Mouse (Mus musculus) cerebellum, adult 9-11 months (tissue): Measurements from ENCODE around the gene Cwh43.

Experiments
- DNase-seq: peaks from one replicate; pipeline ENCODE4 v3.0.0; 2022

Gene Cwh43

GRCm38 (mm10) chr5:73401341-73401740 is 4.5 kb upstream of the Cwh43 start:
- DNase-seq = no peak

GRCm38 (mm10) chr5:73402911-73403310 is 3.0 kb upstream of the Cwh43 start:
- DNase-seq = no peak

GRCm38 (mm10) chr5:73403311-73404068 is 2.4 kb upstream of the Cwh43 start:
- no peak for DNase-seq

GRCm38 (mm10) chr5:73404790-73405189 is 1.1 kb upstream of the Cwh43 start:
- DNase-seq = no peak

- DNase-seq = no peak
Observed at GRCm38 (mm10) chr5:73406861-73407260, 986 bp downstream of the Cwh43 start.

GRCm38 (mm10) chr5:73409970-73410369 is 4.1 kb downstream of the Cwh43 start:
- no peak for DNase-seq

- no peak for DNase-seq
Observed at GRCm38 (mm10) chr5:73411771-73412170, 5.9 kb downstream of the Cwh43 start.

GRCm38 (mm10) chr5:73414172-73414571 is 8.3 kb downstream of the Cwh43 start:
- no peak for DNase-seq

- DNase-seq = no peak
Observed at GRCm38 (mm10) chr5:73419045-73419695, 13.3 kb downstream of the Cwh43 start.

GRCm38 (mm10) chr5:73426824-73427223 is 20.9 kb downstream of the Cwh43 start:
- DNase-seq = no peak

- peak; percentile 61 for DNase-seq
Observed at GRCm38 (mm10) chr5:73431581-73431980, 25.7 kb downstream of the Cwh43 start.

- DNase-seq = no peak
Observed at GRCm38 (mm10) chr5:73432805-73433204, 26.9 kb downstream of the Cwh43 start.

- no peak for DNase-seq
Observed at GRCm38 (mm10) chr5:73434764-73435163, 28.9 kb downstream of the Cwh43 start.

GRCm38 (mm10) chr5:73442176-73442575 is 36.3 kb downstream of the Cwh43 start:
- DNase-seq = no peak

GRCm38 (mm10) chr5:73450276-73450675 is 44.4 kb downstream of the Cwh43 start:
- DNase-seq = no peak

GRCm38 (mm10) chr5:73454502-73455306 is 48.8 kb downstream of the Cwh43 start:
- no peak for DNase-seq

GRCm38 (mm10) chr5:73455307-73455687 is 49.4 kb downstream of the Cwh43 start:
- DNase-seq = no peak

- DNase-seq = no peak
Observed at GRCm38 (mm10) chr5:73468462-73469433, 62.9 kb downstream of the Cwh43 start.

- DNase-seq = no peak
Observed at GRCm38 (mm10) chr5:73474412-73475405, 68.8 kb downstream of the Cwh43 start.

- no peak for DNase-seq
Observed at GRCm38 (mm10) chr5:73480700-73481099, 74.8 kb downstream of the Cwh43 start, which contains the start of gene Dcun1d4. TSS of gene Dcun1d4 (plus strand) at chr5:73481000.

GRCm38 (mm10) chr5:73481401-73481800 is 75.5 kb downstream of the Cwh43 start:
- no peak for DNase-seq
